Mouse (Mus musculus) stomach, embryonic 15.5 days (tissue): ENCODE results near the gene Ankrd36. TPM values are rescaled to one million over a fixed set of nuclear protein-coding genes. Genes with fewer than 3 reads are reported as not detected.
"Not testable (repeated sequence)": the region's sequence is repeated elsewhere in the genome, so short reads cannot be mapped to it uniquely, and the experiment has no call there.

Experiments
- ATAC-seq: fragments of 200-750 bp; cut with Nextera tagmentation; 2 replicates; pipeline ENCODE4 v1.8.0; 2017; ENCODE audit warnings: low read depth, moderate number of reproducible peaks, moderate TSS enrichment; ENCODE audit not compliant: insufficient read depth, low FRiP score
- H3K27ac ChIP-seq: fragments of 300-500 bp; sonication (generic); 2 replicates; pipeline ENCODE4 v1.5.1; 2015; ENCODE audit warnings: mild to moderate bottlenecking, inconsistent platforms
- H3K27me3 ChIP-seq: fragments of 300-500 bp; sonication (generic); replicated peaks from 2 replicates; pipeline ENCODE4 v1.6.1; 2015; ENCODE audit warnings: inconsistent platforms
- H3K36me3 ChIP-seq: fragments of 300-500 bp; sonication (generic); 2 replicates; pipeline ENCODE4 v1.6.1; 2015; ENCODE audit warnings: inconsistent platforms
- H3K4me1 ChIP-seq: fragments of 300-500 bp; sonication (generic); 2 replicates; pipeline ENCODE4 v1.6.1; 2015; ENCODE audit warnings: inconsistent platforms
- H3K4me2 ChIP-seq: fragments of 300-500 bp; sonication (generic); 2 replicates; pipeline ENCODE4 v1.6.1; 2015; ENCODE audit warnings: mild to moderate bottlenecking, inconsistent platforms
- H3K4me3 ChIP-seq: fragments of 300-500 bp; sonication (generic); replicated peaks from 2 replicates; pipeline ENCODE4 v1.5.1; 2015; ENCODE audit warnings: inconsistent platforms
- H3K9ac ChIP-seq: fragments of 300-500 bp; sonication (generic); 2 replicates; pipeline ENCODE4 v1.6.1; 2015; ENCODE audit warnings: inconsistent platforms
- H3K9me3 ChIP-seq: fragments of 300-500 bp; sonication (generic); 2 replicates; pipeline ENCODE4 v1.6.1; 2016; ENCODE audit warnings: inconsistent platforms
- WGBS: fragments of 180-500 bp; shearing (Covaris S2); methylation state at CpG from one replicate; pipeline ENCODE4 v1.1.7; 2015; 5-methylcytosine and 5-hydroxymethylcytosine counted together
- polyA plus RNA-seq: library from polyadenylated mRNA; unstranded; fragments of >200 nt; fragmentation: Nextera tagmentation; extraction: Ambion mirVana; gene quantifications from 2 replicates; pipeline ENCODE4 v1.2.1, GENCODE M21; 2015

Ankrd36 gene
- polyA plus RNA-seq, 1 experiment from 2014 or later, result 0.40 TPM

DNA sequence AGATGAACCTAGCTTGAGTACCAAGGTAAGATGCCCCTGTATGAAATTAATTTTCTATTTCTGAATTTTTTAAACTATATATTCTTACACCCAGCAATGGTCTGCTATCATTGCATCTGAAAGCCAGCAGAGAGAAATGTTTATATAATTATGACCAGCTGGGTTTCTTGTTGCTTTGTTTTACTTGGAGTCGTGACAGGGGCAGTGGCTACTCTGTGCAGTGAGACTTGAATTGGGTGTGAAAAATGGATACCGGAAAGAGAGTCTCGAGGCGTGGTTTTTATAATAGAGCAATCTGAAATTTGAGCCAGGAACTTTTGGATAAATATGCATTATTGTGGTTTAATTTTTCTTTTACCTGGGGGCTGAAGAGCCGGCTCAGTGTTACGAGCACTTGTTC is 27.3 kb downstream of the Ankrd36 start:
- Histone ChIP-seq H3K4me2 (no peak overlapping the region), H3K4me1 (no peaks in the 10 kb centered on the region), H3K4me3 (no peak overlapping the region), H3K36me3 (no peaks in the 10 kb centered on the region), H3K27me3 (no peaks in the 10 kb centered on the region), H3K9ac (no peak overlapping the region), H3K27ac (no peak overlapping the region), H3K9me3 (no peaks in the 10 kb centered on the region)
- 55% methylated on average over 6 of the region's 6 CpGs for WGBS
- ATAC-seq, result no peak

- 80% methylated on average over 3 of the region's 3 CpGs for WGBS
- H3K9me3 ChIP-seq, result no peaks in the 10 kb centered on the region
- no peaks in the 10 kb centered on the region for H3K27me3 ChIP-seq
- no peak overlapping the region for H3K4me3 ChIP-seq
- peaks cover 3% of the 10 kb centered on the region; the same call in 1 of the 2 replicates for H3K4me1 ChIP-seq
- H3K36me3 ChIP-seq, result no peaks in the 10 kb centered on the region
- H3K9ac ChIP-seq, result no peak overlapping the region
- no peak overlapping the region for H3K27ac ChIP-seq
- H3K4me2 ChIP-seq, result no peak overlapping the region
- ATAC-seq, result no peak
Observed at GRCm38 (mm10) chr11:5605421-5605820, 35.9 kb downstream of the Ankrd36 start.

DNA sequence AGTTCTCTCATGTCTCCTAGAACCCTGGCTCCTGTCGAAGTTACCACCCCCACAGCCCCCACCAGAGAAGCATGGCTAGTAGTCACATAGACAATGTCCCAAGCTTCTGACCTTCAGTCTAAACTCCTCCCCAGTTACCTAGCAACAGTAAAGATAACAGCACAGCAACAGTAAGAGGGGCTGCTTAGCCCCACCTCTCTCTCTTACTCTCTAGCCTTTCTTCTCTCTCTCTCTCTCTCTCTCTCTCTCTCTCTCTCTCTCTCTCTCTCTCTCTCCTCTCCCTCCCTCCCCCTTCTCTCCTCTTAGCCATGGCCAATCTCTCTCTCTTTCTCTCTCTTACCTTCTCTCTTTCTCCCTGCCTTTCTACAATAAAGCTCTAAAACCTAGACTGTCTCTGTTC is 42.4 kb downstream of the Ankrd36 start:
- H3K9ac ChIP-seq, H3K27me3 ChIP-seq, H3K27ac ChIP-seq, H3K4me3 ChIP-seq, H3K4me2 ChIP-seq, ATAC-seq, H3K9me3 ChIP-seq, H3K4me1 ChIP-seq, H3K36me3 ChIP-seq: not testable (repeated sequence)
- WGBS, result 54% methylated on average over 1 of the region's 1 CpGs

DNA sequence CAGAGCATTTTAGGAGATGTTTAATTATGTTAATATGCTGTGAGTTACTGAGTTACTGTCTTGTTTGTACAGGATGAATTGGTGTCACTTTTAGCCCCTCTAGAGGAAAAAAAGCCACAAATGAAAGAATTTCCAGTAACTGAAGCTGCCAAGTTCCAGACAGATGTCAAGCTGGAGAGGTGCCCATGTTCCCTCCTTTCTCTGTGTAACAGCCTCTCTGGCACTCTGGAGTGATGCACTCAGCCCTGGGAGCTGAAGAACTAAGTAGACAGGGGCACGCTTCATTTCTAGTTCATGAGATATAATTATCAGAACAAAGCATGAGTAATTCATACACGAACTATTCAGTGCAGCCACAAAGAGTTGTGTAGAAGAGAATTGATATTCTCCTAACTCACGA is 45.0 kb downstream of the Ankrd36 start:
- WGBS, result 65% methylated on average over 3 of the region's 3 CpGs

DNA sequence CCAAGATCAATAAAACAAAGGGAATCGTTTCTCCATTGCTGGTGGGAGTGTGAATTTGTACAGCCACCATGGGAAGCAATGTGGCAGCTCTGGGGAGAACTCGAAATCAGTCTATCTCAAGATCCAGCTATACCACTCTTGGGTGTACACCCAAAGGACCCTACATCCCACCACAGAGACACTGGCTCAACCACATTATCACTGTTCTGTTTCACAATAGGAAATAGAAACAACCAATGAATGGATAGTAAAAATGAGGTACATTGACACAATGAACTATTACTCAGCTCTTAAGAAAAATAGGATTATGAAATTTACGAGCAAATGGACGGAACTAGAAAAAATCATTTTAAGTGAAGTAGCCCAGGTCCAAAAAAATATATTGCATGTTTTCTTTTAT is 55.6 kb downstream of the Ankrd36 start:
- Histone ChIP-seq H3K4me2 (no peak overlapping the region), H3K4me3 (no peak overlapping the region), H3K27me3 (no peaks in the 10 kb centered on the region), H3K27ac (no peak overlapping the region), H3K9ac (no peak overlapping the region), H3K4me1 (no peaks in the 10 kb centered on the region), H3K36me3 (no peaks in the 10 kb centered on the region), H3K9me3 (no peaks in the 10 kb centered on the region)
- 82% methylated on average over 4 of the region's 4 CpGs for WGBS
- ATAC-seq, result no peak

More for the DNA sequence above, 45.0 kb downstream of the Ankrd36 start:
- no peak for ATAC-seq
- Histone ChIP-seq H3K27ac (no peak overlapping the region), H3K9ac (no peak overlapping the region), H3K4me3 (no peak overlapping the region), H3K4me2 (no peak overlapping the region), H3K4me1 (no peaks in the 10 kb centered on the region), H3K36me3 (no peaks in the 10 kb centered on the region), H3K9me3 (no peaks in the 10 kb centered on the region), H3K27me3 (no peaks in the 10 kb centered on the region)

DNA sequence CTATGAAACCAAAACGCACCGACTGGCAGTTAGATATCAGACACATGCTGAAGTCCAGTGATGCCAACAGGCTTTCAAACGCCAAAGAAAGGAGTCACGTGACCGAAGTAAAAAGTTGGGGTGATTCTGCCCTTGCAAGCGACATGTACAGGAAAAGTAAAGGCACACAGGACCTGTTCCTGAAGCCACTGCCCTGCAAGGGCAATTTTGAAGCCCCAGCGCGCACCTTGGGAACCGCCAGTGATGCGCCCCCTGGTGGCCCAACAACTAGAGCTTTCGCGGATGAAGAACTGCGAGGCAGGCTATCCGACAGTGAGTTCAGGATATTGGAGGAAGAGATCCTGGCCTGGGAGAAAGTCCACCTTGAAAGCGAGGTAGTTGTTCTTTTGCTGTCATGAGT is 59.5 kb downstream of the Ankrd36 start:
- H3K27ac ChIP-seq, result no peak overlapping the region
- H3K36me3 ChIP-seq, result no peaks in the 10 kb centered on the region
- no peak overlapping the region for H3K9ac ChIP-seq
- ATAC-seq, result no peak
- H3K4me1 ChIP-seq, result no peaks in the 10 kb centered on the region
- WGBS, result 20% methylated on average over 15 of the region's 15 CpGs
- H3K9me3 ChIP-seq, result no peaks in the 10 kb centered on the region
- H3K27me3 ChIP-seq, result no peaks in the 10 kb centered on the region
- H3K4me3 ChIP-seq, result no peak overlapping the region
- H3K4me2 ChIP-seq, result no peak overlapping the region; the same call in 1 of the 2 replicates

GRCm38 (mm10) chr11:5643085-5643484 is 73.6 kb downstream of the Ankrd36 start:
- no peak for ATAC-seq
- no peak overlapping the region for H3K27ac ChIP-seq
- H3K9ac ChIP-seq, result no peak overlapping the region
- H3K36me3 ChIP-seq, result no peaks in the 10 kb centered on the region
- H3K4me2 ChIP-seq, result no peak overlapping the region
- H3K27me3 ChIP-seq, result no peaks in the 10 kb centered on the region
- no peaks in the 10 kb centered on the region for H3K4me1 ChIP-seq
- 86% methylated on average over 5 of the region's 5 CpGs for whole genome bisulfite sequencing
- no peaks in the 10 kb centered on the region for H3K9me3 ChIP-seq
- no peak overlapping the region for H3K4me3 ChIP-seq

- no peak for ATAC-seq
- Histone ChIP-seq H3K27ac (no peak overlapping the region), H3K9ac (no peak overlapping the region), H3K4me2 (no peak overlapping the region), H3K9me3 (no peaks in the 10 kb centered on the region), H3K27me3 (no peaks in the 10 kb centered on the region), H3K4me3 (no peak overlapping the region), H3K4me1 (no peaks in the 10 kb centered on the region), H3K36me3 (no peaks in the 10 kb centered on the region)
- WGBS, result 64% methylated on average over 7 of the region's 7 CpGs
Observed at GRCm38 (mm10) chr11:5650321-5650720, 80.8 kb downstream of the Ankrd36 start.

DNA sequence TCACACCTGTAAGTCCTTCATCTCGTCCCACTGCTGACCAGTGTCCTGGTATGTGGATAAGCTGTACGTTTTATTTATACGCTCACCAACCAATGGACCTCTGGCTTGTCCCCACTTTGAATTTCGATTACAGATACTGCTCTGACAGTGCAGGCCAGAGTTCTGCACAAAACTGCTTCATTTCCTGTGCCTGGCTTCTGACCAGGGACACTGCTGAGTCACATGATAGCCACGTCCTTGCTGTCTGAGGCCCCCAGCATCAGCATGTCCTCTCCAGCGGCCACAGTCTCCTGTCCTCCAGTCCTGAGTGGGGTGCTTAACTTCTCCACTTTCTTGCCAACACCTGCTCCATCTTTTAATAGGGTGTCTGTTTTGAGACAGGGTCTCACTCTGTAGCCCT is 113.1 kb downstream of the Ankrd36 start:
- Histone ChIP-seq H3K4me2 (no peak overlapping the region), H3K27ac (no peak overlapping the region), H3K4me1 (no peaks in the 10 kb centered on the region), H3K9me3 (no peaks in the 10 kb centered on the region), H3K4me3 (no peak overlapping the region), H3K36me3 (no peaks in the 10 kb centered on the region), H3K9ac (no peak overlapping the region), H3K27me3 (no peaks in the 10 kb centered on the region)
- WGBS, result 52% methylated on average over 6 of the region's 6 CpGs
- no peak for ATAC-seq

GRCm38 (mm10) chr11:5684283-5684682 is 114.8 kb downstream of the Ankrd36 start:
- no peak overlapping the region for H3K9ac ChIP-seq
- no peaks in the 10 kb centered on the region for H3K4me1 ChIP-seq
- no peak overlapping the region for H3K27ac ChIP-seq
- H3K36me3 ChIP-seq, result no peaks in the 10 kb centered on the region
- no peak overlapping the region for H3K4me3 ChIP-seq
- H3K4me2 ChIP-seq, result no peak overlapping the region
- no peak for ATAC-seq
- WGBS, result 26% methylated on average over 7 of the region's 7 CpGs
- H3K27me3 ChIP-seq, result no peaks in the 10 kb centered on the region
- no peaks in the 10 kb centered on the region for H3K9me3 ChIP-seq

DNA sequence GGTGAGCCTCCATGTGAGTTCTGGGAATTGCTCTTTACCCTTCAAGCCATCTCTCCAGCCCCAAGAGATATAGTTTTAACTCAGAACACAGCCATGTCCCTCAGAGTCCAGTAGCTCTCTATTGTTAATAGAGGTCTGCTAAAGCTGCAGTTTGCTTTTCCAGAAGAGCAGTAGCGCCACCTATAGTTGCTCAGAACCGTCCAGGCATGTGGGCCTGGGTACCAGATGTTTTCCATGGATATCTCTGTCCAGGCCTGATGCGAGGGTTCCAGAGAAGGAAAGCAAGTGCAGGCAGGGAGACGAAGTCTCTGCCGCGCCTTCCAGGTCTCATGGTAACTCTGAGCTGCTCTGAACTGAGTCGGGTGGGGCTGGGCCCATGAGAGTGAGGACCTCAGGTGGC is 122.3 kb downstream of the Ankrd36 start:
- Histone ChIP-seq H3K4me1 (no peaks in the 10 kb centered on the region), H3K27me3 (no peaks in the 10 kb centered on the region), H3K27ac (no peak overlapping the region), H3K4me2 (no peak overlapping the region), H3K36me3 (no peaks in the 10 kb centered on the region), H3K9me3 (no peaks in the 10 kb centered on the region), H3K4me3 (no peak overlapping the region), H3K9ac (no peak overlapping the region)
- no peak for ATAC-seq
- WGBS, result 24% methylated on average over 7 of the region's 7 CpGs

- Histone ChIP-seq H3K9ac (no peak overlapping the region), H3K4me1 (peaks cover 4% of the 10 kb centered on the region), H3K4me3 (no peak overlapping the region), H3K27me3 (no peaks in the 10 kb centered on the region), H3K36me3 (peaks cover 16% of the 10 kb centered on the region), H3K27ac (no peak overlapping the region), H3K4me2 (no peak overlapping the region), H3K9me3 (no peaks in the 10 kb centered on the region)
- WGBS, result 85% methylated on average over 7 of the region's 7 CpGs
- no peak for ATAC-seq
Observed at GRCm38 (mm10) chr11:5700808-5701207, 131.3 kb downstream of the Ankrd36 start.

GRCm38 (mm10) chr11:5701300-5701699 is 131.8 kb downstream of the Ankrd36 start:
- H3K27me3 ChIP-seq, result no peaks in the 10 kb centered on the region
- no peaks in the 10 kb centered on the region for H3K9me3 ChIP-seq
- H3K4me3 ChIP-seq, result no peak overlapping the region
- no peak overlapping the region for H3K9ac ChIP-seq
- H3K4me2 ChIP-seq, result no peak overlapping the region
- H3K4me1 ChIP-seq, result peaks cover 9% of the 10 kb centered on the region
- no peak overlapping the region for H3K27ac ChIP-seq
- 51% methylated on average over 2 of the region's 2 CpGs for WGBS
- peaks cover 16% of the 10 kb centered on the region for H3K36me3 ChIP-seq
- no peak for ATAC-seq
